Mouse (Mus musculus) myocyte (in vitro differentiated cells): ENCODE data around the gene 4930452B06Rik.

Source experiments
- E2F4 ChIP-seq: IDR thresholded peaks from one replicate; pipeline ENCODE4 v1.6.1; 2011; ENCODE audit warnings: mild to moderate bottlenecking, control low read depth, moderate library complexity; ENCODE audit not compliant: insufficient read depth
- MYOG ChIP-seq, 3 experiments: IDR thresholded peaks; one replicate each; pipeline ENCODE4 v1.6.1; 2011; ENCODE audit warnings: control low read depth in 2 of 3, low read depth in 2 of 3, mild to moderate bottlenecking in 2 of 3; ENCODE audit not compliant: insufficient read length in 2 of 3, control insufficient read depth in 1 of 3, insufficient read depth in 1 of 3
- POLR2A ChIP-seq: IDR thresholded peaks from one replicate; pipeline ENCODE4 v1.6.1; 2011; ENCODE audit warnings: low read depth, mild to moderate bottlenecking, control low read depth, moderate library complexity; ENCODE audit not compliant: insufficient read length
- POLR2AphosphoS2 ChIP-seq: IDR thresholded peaks from one replicate; pipeline ENCODE4 v1.6.1; 2011; ENCODE audit warnings: low read depth, control low read depth; ENCODE audit not compliant: insufficient read length
- REST ChIP-seq: IDR thresholded peaks from one replicate; pipeline ENCODE4 v1.6.1; 2011; ENCODE audit warnings: mild to moderate bottlenecking, control low read depth, moderate library complexity; ENCODE audit not compliant: insufficient read depth, insufficient read length
- TCF12 ChIP-seq: IDR thresholded peaks from one replicate; pipeline ENCODE4 v1.6.1; 2011; ENCODE audit warnings: mild to moderate bottlenecking, control low read depth; ENCODE audit not compliant: poor library complexity, insufficient read depth, severe bottlenecking
- TCF3 ChIP-seq: IDR thresholded peaks from one replicate; pipeline ENCODE4 v1.6.1; 2011; ENCODE audit warnings: low read depth, control low read depth; ENCODE audit not compliant: insufficient read length

- no peak for TF ChIP-seq MYOG (IDR thresholded peaks at IDR 0.05; ENCODE audit: control insufficient read depth in 1 of 3, insufficient read depth in 1 of 3, insufficient read length in 2 of 3, low read depth in 2 of 3)
- no peak for TF ChIP-seq POLR2AphosphoS2
- no peak for TF ChIP-seq TCF12
- TF ChIP-seq POLR2A, result no peak
- TF ChIP-seq REST, result no peak
- no peak for TF ChIP-seq E2F4
- no peak for TF ChIP-seq TCF3
Measured at GRCm38 (mm10) chr14:8447352-8447751, 218.7 kb downstream of the 4930452B06Rik start.
